Mouse (Mus musculus) right cerebral cortex, postnatal 4 days (tissue): Measurements from ENCODE around the gene Lrmda.
A peak's percentile ranks its signal among the peaks of the same experiment; 100 is the strongest.

Experiments
- DNase-seq: peaks from one replicate; pipeline ENCODE4 v3.0.0-alpha.2; 2022

Lrmda gene

DNA sequence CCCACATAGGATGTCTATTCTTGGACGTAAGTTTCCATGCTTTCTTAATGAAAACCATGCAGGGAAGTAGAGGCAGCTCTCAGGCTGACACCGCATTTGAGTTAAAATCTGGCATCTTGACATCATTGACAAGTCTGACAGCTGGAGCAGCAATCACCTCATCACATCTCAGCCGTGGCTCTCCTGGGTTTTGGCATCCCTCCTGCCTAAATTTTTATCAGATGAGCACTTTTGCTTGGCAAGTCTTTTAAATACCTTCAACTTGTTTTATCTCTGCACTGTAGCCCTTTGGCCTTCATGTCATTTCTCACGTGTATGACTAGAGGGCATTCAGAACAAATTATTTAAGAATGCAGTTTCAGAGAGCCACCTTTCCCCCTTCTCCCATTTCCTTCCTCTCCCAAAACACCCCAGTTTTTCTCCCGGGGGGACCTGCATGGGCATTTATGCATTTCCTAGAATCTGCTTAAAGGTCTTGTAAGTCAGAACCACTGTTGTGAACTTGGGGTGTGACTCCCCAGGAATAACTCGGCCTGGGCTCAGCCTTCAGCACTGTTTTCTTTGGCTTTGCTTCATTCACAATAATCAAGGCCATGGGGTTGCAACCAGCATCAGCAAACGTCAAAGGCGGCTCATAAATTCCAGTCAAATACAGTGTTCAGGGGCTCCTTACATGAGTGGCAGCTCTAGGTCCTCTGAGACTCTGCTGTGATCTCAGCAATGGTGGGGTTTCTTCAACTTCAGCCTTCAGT, 975.8 kb downstream of the Lrmda start:
- no peak for DNase-seq

DNA sequence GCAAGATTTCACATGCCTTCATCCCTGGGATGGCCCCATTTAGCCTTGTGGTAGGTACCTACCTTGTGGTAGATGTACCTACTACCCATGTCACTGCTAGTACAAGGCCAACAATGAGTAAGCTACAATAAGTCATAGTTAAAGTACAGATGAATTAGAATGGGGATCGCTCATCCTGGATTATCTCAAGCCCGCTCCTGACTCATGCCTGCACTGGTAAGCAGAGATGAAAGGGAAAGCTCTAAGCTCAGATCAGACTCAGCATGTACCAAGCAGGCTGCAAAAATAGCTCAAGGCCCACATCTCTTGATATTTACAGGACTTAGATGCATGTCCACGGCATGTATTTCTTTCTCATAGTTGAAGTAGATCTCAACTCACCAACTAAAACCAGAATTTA, 979.4 kb downstream of the Lrmda start:
- no peak for DNase-seq

DNA sequence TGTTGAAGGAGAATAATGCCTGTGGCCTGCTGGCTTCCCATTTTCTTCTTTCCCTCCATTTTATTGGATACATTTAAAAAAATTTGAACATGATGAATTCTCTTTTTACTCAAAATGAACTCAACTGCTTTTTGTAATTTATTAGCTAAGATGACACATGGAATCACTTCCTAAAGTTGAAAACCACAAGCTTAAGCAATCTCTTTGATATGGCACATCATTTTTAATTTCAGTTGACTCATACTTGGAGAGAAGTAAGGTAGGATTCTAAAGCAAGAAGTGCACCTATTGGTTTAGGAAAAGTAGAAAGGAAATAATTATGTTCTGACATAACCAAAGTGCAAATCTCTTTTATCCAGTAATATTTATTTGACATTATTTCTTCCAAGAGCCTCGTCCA, 992.5 kb downstream of the Lrmda start:
- no peak for DNase-seq

DNA sequence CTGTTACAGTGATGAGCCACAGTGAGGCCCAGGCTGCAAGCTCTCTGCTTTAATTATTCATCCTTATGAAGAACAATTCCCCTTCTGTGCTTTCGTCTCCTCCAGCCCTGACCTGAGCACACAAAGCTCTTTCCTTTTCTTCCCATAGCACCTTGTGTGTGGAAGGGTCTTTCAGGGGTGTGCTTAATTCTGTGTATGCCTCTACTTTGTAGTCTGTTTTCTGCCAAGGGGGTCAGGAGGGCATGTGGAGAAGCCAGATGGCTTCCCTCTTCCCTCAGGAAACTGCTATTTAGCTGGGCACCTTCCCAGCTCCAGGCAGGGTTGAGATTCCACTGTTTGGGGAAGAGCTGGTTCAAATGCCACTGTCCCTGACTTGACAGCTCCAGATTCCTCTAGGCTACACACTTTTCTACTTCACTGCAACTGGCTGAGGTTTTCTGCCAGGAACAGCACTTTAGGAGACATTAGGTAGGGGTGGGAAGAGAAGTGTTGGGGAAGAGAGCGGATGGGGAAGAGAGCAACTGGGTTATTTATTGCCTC, 995.3 kb downstream of the Lrmda start:
- DNase-seq = peak; percentile 7

DNA sequence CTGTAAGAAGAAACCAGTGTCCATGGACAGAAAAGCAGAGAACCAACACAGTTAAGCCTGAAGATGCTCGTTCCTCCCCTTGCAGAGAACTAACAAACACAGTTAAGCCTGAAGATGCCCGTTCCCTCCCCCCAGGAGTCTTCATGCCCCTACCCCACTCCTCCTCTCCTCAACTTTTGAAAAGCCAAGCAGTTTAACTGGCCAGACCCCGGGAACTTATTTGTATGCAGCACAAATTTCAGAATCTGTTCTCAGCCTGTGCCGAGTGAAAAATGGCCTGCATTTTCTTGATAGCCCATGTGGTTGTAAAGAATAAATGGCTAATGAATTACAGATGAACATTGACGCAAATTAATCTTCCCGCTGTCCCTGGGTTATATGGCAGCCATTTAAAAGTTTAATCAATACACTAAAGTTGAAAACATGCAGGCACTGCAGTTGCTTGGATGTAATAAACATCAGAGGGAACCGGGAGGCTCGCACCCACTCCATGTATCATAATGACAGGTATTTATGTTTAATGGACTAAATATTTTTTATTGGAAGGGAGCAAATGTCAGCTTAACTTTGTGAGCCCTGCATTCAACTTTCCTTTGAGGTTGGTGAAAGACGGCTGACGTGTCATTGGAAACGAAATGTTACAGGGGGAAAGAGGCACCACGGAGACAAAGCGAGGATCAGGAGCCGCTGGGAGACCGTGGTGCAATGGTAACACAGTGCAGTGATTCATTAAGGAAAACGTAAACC, 996.0 kb downstream of the Lrmda start:
- DNase-seq = no peak

DNA sequence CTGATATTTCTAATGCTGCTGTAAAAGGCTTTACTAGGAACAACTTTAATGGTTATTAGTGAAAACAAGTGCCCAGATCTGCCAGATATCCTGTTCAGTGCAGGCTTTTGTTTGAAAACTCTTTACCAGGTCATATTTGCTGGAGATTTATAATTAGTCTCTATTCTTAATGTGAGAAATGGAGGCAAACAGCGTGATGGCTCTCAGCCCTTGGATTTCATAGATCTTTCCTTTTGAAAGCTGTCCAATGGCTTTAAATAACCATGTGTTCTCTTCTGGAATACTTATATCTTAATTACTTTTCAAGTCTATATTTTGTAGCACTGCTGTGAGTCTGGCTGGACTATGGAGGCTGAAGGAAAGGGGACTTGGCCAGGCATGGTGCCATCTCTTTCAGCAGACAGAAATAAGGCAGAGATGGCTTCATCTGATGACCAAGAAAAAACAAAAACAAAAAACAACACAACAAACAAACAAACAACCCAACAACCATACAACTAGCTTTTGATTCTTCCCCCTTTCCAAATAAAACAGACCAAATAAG, 996.6 kb downstream of the Lrmda start:
- no peak for DNase-seq

DNA sequence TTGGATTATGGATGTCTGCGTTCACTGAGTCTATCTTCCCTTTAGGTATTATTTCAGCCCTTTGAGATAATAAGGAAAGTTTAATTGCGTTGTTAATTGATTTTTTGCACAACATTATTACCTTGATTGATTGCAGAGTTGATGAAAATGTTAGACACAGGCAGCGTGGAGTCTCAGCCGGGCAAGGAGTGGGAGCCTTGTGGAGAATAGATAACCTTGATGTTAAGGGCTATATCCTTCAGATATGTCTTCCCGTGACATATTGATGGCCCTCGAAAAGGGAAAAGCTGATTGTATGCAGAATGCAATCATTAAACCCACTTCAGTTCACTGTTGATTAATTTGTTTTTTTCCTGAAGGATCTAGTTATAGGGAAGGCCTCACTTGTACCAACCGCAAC, 1021.5 kb downstream of the Lrmda start:
- no peak for DNase-seq

DNA sequence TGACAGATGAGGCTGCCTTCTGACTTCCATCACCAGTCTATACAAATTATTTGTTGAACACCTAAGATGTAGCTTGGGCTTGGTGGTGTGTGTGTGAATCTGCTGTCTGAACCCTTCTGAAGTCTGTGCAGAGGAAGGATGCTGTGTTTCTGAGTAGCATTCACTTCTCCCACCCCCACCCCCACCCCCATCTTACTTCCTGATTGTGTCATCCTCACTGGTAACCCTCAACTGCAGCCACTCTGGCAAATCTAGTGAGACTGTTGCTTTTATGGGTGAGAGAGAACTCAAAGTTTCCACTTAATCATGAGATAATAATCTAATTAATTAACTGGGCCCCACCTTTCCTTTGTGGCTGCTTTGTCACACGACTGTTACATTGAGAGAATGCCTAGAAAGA, 1025.8 kb downstream of the Lrmda start:
- no peak for DNase-seq

DNA sequence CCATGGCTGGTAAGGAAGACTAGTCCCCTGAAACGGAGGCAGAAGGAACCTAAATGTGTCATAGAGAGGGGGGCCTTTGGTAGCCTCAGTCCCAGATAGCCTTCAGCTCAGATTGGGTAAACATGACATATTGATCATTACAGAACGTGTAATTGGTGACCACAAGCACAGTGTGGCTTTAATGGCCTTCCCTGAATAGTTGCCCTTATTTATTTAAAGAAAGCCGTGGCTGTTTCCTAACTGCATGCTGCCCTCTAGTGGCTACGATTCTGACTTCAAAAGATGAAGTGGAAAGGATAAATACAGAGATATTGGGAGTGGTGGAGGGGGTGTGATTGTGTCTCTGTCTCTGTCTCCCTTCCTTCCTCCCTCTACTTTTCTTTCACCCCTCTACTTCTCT, 1026.8 kb downstream of the Lrmda start:
- peak; percentile 83 for DNase-seq

DNA sequence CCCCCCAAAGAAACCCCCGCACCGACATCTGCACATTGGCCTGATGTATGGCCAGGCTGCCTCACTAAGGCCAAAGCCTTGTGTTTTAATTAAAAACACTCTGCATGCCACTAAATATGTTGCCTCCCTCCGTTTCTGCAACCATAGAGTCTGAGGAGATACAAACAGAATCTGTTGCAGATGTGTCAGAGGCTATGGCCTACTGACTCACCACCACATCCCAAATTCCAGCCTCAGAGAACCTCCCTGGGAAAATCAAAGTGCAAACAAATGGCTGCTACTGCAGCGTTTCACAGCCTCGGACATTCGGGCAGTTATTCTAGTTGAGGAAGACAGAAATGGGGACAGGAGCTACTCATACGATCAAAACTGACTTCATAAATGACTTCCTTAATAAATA, 1031.9 kb downstream of the Lrmda start:
- DNase-seq = no peak

DNA sequence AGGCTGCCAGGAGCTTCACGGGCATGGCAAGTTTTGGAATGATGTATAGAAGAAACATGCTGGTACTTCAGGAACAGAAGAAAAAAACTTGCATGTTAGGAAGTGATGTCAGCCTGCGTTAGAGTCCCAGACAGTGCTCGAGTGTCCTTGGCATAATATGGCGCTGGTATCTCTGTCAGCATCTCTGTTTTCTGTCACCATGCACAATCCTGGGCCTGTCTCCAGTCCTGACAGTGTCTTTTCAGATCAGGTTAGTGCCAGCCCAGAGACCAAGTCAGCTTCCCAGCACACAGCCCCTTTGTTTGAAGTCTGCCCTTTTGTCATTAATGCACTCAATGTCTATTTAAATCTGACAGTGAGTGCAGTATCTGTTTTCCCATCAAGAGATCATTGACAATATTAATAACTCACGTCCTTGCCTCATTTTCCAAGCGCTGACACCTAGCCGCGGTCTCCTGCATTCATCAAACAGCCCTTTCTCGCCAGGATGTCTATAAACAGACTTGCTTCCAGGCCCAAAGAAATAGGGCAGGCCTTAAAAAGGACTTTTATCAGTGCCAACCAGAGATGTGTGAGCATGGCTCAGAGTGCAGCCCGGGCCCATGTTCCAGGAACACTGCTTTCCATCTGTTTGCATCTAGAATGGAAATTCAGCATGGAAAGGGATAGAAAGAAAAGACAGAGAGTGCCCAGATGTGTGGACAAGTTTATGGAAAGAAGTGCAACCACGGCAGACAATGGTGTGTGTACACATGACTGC, 1033.5 kb downstream of the Lrmda start:
- DNase-seq = no peak

DNA sequence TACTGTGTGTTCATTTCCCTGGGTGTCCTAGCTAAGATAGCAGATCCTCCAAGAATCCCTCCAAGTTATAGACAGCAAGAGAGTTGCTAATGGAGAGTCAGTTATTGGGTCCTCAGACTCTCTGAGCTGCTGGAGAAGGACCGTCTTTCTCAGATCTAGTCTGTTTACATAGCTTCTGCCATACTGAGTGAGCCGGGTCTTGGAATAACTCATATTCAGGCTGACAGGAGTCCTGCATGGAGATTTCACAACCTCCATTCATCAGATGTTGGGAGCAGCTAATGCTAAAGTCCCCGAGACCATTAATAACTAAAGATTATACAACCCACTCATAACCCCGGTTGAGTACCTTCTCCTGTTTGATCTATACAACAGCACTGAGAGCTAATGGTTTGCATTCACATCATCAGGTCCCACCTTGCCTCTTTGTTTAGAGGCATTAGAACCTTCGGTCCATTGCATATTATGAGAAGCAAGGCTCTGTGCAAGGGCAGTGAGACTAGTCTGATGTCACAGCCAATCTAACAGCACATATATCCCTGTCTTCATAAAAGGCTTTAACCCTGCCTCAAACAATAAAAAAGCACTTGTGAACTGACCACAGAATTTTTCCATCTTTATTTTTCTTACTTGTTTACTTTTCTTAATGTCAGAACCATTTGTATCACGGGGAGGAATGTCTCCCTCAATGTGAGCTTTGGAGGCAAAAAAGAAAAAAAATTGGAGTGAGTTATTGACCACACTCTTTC, 1037.9 kb downstream of the Lrmda start:
- no peak for DNase-seq

DNA sequence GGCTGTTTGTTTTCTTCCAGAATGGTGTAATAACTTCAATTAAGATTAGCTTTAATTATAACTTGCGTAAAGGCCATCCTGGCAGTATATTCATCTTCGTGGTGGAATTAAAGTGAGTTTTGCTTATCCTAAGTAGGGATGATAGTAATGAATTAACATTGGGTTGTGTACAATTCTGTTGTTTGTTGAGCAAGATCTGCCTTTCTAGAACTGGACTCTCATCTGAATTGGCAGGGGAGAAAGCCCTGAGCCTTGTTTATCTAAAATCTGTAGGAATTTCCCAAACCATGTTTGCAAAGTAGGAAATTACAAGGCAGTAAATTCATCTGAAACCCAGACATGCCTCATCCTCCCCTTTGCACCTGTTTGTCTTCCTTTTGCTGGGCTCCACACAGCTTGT, 1038.5 kb downstream of the Lrmda start:
- no peak for DNase-seq

DNA sequence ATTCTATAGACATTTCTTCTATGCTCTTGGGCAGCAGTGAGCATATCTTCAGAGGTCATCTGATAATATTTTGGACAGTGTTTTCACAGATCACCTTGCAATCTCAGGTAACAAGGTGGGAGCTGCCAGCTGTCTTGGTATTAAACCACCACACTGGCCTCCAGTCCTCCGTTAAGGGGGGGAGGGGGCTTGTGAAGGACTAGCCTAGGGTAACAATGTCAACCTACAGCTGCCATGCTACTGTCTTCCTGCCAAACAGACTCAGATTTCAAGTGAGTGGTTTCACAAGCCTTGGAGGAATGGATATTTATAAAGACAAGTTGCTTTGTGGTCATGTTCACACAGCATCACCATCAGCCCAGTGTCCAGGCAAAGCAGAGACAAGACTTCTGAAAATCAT, 1059.2 kb downstream of the Lrmda start:
- DNase-seq = no peak

DNA sequence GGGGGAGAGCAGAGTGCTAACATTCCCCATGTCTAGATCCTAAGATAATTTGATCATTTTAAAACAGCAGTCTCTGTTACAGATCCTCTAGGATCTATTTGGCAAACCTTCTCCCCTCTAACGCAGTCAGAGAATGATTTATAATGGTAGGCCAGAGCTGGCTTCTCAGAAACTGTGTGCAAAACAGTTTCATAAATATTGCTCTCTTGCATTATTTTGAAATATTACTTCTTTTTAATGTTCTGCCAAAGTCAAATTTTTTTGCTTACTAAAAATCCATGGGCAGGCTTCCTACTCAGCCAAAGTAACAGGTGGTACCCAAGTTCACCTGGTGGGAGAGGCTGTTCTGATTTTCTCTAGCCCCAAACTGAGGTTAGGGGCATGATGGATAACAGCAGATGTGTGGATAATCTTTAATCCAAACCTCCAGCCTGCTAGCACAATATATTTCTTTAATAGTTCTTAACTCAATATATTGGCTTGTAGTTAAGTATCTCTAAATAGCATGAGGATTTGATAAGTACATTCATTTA, 1064.8 kb downstream of the Lrmda start:
- DNase-seq = no peak

DNA sequence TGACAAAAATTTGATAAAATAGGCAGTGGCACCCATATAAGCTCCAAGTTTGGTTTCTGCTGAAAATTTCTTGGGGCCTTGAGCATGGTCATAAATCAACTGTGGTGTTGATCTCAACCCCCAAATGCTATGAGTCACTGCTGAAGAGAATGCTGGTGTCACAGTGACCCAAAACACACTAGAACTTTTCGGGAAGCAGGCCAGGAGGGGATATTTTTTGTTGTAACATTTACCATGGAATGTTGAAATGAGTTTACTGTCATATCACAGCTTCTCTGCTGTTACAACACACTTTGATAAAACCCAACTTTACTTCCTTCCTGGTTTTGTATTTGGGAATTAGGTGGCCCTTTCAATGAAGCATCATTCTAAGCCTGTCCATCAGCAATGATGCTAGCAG, 1065.3 kb downstream of the Lrmda start:
- DNase-seq = no peak

DNA sequence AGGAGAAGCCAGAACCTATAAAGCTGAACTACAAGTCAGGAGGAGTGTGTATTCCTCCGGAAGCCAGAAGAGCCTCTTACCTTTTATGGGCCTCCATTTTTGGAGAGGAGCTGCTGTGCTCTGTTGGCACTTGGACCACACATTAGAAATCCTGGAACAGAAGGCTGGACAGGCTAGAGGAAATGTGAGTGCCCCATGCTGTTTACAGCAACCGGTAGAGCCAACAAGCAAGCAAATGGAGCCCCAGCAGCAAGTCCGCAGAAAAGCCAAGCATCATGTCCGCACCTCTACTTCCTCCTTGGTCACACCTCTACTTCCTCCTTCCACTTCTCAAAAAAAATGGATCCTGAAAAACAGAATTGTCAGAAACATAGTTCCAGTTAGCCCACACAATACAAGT, 1073.8 kb downstream of the Lrmda start:
- no peak for DNase-seq

DNA sequence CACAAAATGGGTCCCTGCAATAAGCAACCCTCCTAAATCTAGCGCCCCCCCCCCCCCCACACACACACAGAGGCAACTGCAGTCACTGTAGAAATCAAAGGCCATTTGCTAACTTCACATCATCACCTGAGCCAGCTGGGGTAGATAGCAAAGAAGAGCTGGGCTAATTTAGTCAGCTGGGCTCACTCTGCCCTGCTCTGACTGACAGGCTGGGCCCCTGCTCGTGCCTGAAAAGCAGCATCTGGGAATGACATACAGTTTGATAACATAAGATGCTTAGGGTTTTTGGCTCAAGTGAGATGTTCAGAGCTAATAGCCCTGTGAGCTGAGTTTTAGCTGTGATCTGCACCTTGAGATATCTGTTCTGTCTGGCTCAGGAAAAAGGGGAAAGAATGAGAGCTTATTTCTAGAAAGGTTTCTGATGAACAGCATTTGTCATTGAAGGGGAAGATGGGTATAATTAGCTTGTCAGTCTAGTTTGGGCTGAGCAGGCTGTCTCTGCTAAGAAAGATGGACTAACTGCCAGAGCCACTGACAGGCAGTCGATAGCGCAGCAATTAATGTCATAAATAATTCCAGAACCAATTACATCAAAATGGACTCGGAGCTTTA, 1075.1 kb downstream of the Lrmda start:
- DNase-seq = no peak

DNA sequence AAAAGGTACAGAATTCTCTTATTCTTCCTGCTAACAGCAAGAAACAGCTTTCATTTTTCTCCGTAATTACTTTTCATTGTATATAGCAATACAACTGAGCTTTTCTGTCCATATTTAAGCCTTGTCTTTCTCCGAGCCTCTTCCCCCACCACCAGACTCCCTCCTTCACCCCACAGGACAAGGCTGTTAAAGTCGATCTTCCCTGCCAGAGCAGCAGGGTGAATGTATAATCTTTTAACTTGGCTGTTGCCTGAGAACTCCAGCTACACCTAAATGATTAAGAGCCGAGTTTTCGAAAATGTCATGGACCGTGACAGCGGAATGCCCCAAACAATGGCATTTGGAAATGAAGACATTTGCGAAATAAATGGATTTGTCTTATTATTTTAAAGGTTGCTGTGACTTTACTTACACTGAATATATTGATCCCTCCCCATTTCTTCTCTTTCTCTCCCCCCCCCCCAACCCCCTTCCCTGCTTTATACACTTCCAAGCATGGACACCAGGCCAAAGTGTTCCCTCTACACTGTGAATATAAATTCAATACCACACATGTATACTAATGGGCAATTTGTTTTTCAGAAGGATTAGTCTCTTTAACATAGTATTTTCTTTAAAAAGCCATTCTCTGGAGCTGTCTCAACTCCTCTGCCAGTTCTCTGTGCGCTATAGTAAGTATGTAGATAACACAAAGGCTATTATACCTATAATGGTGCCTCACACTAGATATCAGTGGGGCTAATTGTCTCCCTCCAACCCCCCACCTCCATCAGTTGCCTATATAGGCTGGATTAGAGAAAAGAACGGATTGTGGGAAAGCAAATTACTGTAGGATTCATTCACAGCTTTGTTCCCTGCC, 1075.9 kb downstream of the Lrmda start:
- no peak for DNase-seq

DNA sequence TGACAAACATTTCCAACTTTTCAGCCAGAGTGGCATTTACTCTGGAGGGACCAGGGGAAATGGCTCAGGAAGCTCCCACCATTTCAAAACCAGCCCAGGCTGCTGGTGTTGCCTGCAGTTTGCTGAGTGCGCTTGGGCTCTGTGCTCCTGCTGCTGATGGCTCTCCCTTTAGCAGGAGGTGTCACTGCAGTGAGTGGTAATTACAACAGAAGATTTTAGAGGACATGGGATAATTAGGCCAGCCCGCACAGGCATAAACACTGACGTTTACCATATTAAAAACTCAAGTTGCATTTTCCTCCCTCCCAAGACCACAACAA, 1076.5 kb downstream of the Lrmda start:
- peak; percentile 13 for DNase-seq

DNA sequence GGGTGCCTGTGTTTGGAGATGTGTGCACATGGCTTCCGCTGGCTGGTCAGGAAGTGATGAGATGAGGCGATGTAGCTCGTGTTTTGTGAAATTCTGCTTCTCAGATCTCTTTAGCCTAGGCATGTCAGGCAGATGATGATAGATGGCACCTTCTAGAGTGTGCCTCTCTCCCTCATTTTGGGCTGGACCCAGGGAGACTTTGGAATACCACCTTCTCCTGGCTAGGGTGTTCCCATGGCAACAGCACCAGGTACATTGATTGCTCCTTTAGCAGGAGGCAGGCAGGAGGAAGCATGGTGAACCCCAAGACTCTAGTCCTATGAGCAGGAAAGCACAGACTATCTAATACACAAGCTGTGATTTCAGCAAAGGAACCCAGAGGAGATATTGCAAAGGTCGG, 1076.9 kb downstream of the Lrmda start:
- no peak for DNase-seq
